Mouse (Mus musculus): ENCODE results near the gene Scn1a. TPM values are rescaled to one million over a fixed set of nuclear protein-coding genes. Genes with fewer than 3 reads are reported as not detected.

The Scn1a gene
- polyA plus RNA-seq (2016; fragmentation: Nextera tagmentation; extraction: Ambion mirVana), result 1.8 and 2.2 TPM in 2 replicates

DNA sequence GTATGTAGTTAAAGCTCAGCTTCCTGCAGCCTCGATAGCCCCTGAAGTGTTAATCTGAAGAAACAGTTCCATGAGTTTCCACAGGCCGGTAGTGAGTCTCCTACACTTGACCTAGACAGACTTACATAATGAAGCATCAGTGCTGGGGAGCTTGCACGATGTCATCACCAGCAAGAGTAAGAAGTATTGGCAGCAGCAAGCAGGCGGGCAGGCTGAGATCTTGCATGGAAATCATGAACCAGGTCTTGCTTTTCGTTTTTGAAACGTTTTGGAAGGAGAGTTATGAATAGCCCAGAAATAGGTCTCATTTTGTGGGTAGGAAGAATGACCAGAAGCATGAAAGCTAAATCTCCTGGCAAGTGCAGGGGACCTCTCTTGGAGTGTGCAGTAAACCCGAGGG, at the start of gene Scn1a:
Gene Scn1a, minus strand, starts transcription at position 130 of the 400 bp plus-strand sequence.
- H3K9ac ChIP-seq (replicated peaks), result peak within 1 kb of the TSS; percentile 31; the same call in 1 of the 2 replicates
- H3K4me2 ChIP-seq, result peak within 1 kb of the TSS; percentile 69
- no peak within 1 kb of the TSS for H3K27ac ChIP-seq
- no peaks in the 10 kb centered on the region for H3K36me3 ChIP-seq
- ATAC-seq (ENCODE audit: insufficient number of reproducible peaks, insufficient read depth, low FRiP score, low TSS enrichment, low read depth), result no peak
- H3K9me3 ChIP-seq, result no peaks in the 10 kb centered on the region
- 11% methylated on average over 7 of the region's 7 CpGs for WGBS
- H3K4me3 ChIP-seq (replicated peaks), result peak within 1 kb of the TSS; percentile 33
- peaks cover 6% of the 10 kb centered on the region; the same call in 1 of the 2 replicates for H3K27me3 ChIP-seq
- H3K4me1 ChIP-seq (replicated peaks), result 0 out of 2 replicates have a peak, but pooled peaks cover 3% of the 10 kb centered on the region

DNA sequence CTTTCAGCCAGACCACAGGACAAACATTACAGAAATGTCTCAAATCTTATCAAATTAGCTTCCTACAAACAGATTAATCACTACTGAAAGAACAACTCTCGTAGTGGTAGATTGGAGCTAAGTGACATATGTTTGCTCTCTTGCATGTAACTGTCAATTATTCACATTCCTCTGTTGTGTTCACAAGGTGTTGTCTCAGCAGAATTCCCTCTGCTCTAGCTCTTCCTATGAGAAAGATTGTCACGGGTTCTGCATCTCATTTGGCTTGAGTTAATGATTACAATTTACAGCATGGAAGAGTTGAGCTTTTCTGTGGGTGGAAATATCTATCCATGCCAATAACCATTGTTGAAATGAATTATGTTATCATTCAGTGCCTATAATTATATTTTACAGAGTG, 37.8 kb upstream of the Scn1a start:
- H3K9me3 ChIP-seq, result no peaks in the 10 kb centered on the region
- whole genome bisulfite sequencing, result 73% methylated on average over 2 of the region's 2 CpGs
- H3K4me3 ChIP-seq (replicated peaks), result no peak overlapping the region
- H3K9ac ChIP-seq (replicated peaks), result no peak overlapping the region
- ATAC-seq (ENCODE audit: insufficient number of reproducible peaks, insufficient read depth, low FRiP score, low TSS enrichment, low read depth), result no peak
- H3K27ac ChIP-seq, result no peak overlapping the region
- H3K4me1 ChIP-seq (replicated peaks), result no peaks in the 10 kb centered on the region
- no peaks in the 10 kb centered on the region for H3K27me3 ChIP-seq
- no peaks in the 10 kb centered on the region for H3K36me3 ChIP-seq
- H3K4me2 ChIP-seq, result no peak overlapping the region

DNA sequence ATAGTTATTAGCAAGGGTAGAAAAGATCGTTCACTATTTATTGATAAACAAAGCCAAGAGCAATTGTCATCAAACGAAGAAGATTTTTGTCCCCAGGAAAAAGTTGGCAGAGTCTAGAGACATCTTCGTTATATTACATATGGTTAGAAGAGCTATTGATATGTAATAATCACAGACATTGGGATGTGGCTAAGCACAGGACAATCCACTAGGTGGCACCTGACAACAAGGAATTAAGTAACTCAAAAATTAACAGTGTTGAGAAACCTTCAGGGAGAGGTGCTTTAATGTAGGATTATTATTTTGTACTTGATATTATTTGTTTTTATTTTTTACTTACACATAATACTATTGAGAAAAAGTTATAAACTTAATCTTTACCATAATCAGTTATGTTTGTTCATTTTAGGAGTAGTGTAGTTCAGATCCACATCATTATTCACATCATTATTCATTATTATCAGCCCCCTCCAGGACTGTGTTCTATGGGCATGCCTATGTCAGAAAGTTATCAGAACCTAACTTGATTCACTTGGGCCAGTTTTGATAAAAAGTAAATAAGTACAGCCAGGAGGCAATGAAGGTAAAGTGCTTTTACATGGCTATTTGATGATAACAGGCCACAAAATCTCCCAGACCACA, 32.7 kb upstream of the Scn1a start:
- H3K9me3 ChIP-seq, result no peaks in the 10 kb centered on the region
- H3K4me1 ChIP-seq (replicated peaks), result no peaks in the 10 kb centered on the region
- 53% methylated on average over 3 of the region's 3 CpGs for WGBS
- no peak overlapping the region for H3K4me3 ChIP-seq (replicated peaks)
- H3K27me3 ChIP-seq, result no peaks in the 10 kb centered on the region
- H3K27ac ChIP-seq, result no peak overlapping the region
- H3K4me2 ChIP-seq, result no peak overlapping the region
- no peak for ATAC-seq (ENCODE audit: insufficient number of reproducible peaks, insufficient read depth, low FRiP score, low TSS enrichment, low read depth)
- H3K9ac ChIP-seq (replicated peaks), result no peak overlapping the region
- no peaks in the 10 kb centered on the region for H3K36me3 ChIP-seq

DNA sequence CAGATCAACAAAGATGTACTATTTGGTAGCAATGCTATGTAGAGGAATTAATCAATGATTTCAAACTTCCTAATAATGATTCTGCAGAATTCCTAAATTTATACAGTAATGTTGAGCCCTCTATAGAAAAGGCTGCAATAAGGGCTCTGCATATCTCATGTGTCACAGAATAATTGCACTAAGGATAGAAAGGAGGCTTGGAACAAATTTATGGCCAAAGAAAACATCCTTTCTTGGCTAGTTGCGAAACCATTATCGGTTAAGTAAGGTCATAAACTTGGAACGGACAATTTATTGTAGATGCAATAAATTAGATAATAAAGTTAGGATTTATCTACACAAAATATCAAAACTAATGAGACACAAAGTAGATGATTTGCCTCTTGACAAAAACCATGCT, 24.8 kb upstream of the Scn1a start:
- 46% methylated on average over 3 of the region's 3 CpGs for WGBS
- Histone ChIP-seq H3K27me3 (no peaks in the 10 kb centered on the region), H3K36me3 (no peaks in the 10 kb centered on the region), H3K4me2 (no peak overlapping the region), H3K4me3 (replicated peaks) (no peak overlapping the region), H3K9ac (replicated peaks) (no peak overlapping the region), H3K27ac (no peak overlapping the region), H3K9me3 (no peaks in the 10 kb centered on the region), H3K4me1 (replicated peaks) (no peaks in the 10 kb centered on the region)
- ATAC-seq (ENCODE audit: insufficient number of reproducible peaks, insufficient read depth, low FRiP score, low TSS enrichment, low read depth), result no peak

DNA sequence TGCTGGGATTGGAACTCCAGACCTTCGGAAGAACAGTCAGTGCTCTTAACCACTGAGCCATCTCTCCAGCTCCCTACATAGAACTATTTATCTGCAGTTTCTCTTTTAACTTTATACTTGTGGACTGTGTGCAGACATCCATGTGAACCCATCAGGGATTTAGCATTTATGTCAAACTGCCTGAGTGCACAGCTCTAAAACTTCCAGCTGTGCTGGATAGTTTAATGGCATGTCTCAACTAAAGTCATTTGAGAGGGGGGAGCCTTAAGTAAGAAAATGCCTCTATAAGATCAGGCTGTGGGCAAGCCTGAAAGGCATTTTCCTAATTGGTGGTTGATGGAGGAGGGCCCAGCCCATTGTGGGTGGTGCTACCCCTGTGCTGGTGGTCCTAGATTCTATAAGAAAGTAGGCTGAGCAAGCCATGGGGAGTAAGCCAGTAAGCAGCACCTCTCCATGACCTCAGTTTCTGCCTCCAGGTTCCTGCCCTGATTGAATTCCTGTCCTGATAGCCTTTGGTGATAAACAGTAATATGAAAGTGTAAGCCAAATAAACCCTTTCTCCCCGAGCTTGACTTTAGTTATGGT, 24.3 kb upstream of the Scn1a start:
- peak; percentile 37; the same call in 1 of the 2 replicates for ATAC-seq (ENCODE audit: insufficient number of reproducible peaks, insufficient read depth, low FRiP score, low TSS enrichment, low read depth)
- Histone ChIP-seq H3K9me3 (no peaks in the 10 kb centered on the region), H3K4me3 (replicated peaks) (no peak overlapping the region), H3K27ac (no peak overlapping the region), H3K4me1 (replicated peaks) (no peaks in the 10 kb centered on the region), H3K27me3 (no peaks in the 10 kb centered on the region), H3K9ac (replicated peaks) (no peak overlapping the region), H3K36me3 (no peaks in the 10 kb centered on the region), H3K4me2 (no peak overlapping the region)
- whole genome bisulfite sequencing, result 85% methylated on average over 2 of the region's 2 CpGs

DNA sequence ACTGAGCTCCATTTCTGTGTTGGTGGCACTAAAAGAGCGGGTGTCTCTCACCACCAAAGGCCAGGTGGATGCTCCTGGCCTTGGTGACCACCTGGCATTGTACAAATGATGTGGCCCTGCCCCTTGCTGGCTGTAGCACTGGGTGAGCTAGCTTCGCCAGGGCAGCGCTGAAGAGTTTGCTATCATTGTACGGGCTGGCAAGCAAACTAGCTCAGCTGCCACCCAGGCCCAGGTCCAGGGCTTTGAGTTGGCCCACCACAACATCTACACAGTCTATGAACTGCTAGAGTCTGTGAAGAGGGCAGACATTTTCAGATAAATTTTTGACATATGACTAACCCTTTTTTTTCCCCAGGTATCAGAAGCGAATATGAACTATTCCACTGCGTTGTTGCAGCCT, 23.3 kb upstream of the Scn1a start:
- Histone ChIP-seq H3K27me3 (no peaks in the 10 kb centered on the region), H3K9me3 (no peaks in the 10 kb centered on the region), H3K4me2 (no peak overlapping the region), H3K9ac (replicated peaks) (no peak overlapping the region), H3K4me1 (replicated peaks) (no peaks in the 10 kb centered on the region), H3K36me3 (no peaks in the 10 kb centered on the region), H3K27ac (no peak overlapping the region), H3K4me3 (replicated peaks) (no peak overlapping the region)
- WGBS, result 85% methylated on average over 6 of the region's 6 CpGs
- ATAC-seq (ENCODE audit: insufficient number of reproducible peaks, insufficient read depth, low FRiP score, low TSS enrichment, low read depth), result no peak

DNA sequence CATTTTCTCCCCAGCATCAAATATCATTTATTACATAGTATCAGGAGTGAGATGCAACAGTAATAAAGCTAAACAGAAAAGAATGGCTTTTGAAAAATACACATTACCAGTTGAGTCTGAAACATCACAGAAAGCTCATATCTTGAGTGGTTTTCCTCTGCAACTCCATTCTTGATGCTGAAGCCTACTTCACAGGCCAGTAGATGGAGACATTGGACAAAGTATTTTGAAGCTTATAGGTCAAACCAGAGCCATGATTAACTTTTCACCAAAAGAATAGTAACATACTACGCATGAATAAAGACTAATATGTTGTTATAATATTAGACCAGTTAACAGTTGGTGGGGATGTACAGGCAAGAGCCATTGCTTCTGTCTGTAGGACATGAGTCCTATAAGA, 21.8 kb upstream of the Scn1a start:
- Histone ChIP-seq H3K27ac (no peak overlapping the region), H3K4me1 (replicated peaks) (no peaks in the 10 kb centered on the region), H3K9me3 (no peaks in the 10 kb centered on the region), H3K9ac (replicated peaks) (no peak overlapping the region), H3K4me2 (no peak overlapping the region), H3K36me3 (no peaks in the 10 kb centered on the region), H3K27me3 (no peaks in the 10 kb centered on the region), H3K4me3 (replicated peaks) (no peak overlapping the region)
- ATAC-seq (ENCODE audit: insufficient number of reproducible peaks, insufficient read depth, low FRiP score, low TSS enrichment, low read depth), result no peak
- WGBS, result 96% methylated on average over 1 of the region's 1 CpGs

DNA sequence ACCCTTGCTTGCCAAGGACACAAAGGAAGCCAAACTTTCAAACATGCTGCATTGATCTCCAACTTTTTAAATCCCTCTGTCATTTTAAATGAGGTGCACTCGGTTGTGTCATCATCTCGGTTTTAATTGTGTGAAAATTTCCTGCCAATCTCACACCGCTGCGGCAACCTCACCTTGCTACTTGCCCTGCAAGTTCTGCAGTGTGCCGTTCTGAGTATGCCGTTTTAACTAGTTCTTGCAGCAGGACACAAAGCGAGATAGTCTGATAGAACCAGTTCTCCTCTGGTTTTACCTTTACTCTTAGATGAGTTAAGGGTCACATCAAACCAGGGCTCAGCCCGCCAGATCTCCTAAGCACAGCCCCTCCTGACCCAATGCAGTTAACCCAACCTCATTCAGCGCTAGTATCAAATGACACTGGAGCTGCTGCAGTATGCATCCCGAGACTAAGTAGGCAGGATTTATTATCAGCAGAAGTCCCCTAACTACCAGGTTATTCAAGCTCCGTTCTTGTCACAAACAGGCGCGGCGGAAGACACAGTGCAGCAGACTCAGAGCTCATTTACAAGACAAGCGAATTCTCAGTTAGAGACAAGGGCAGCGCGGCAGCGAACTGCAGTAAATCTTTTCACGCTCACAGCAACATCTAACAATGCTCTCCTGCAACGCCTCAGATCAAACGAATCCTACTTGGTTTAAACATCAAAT, 722 bp downstream of the Scn1a start:
- Histone ChIP-seq H3K4me1 (replicated peaks) (0 out of 2 replicates have a peak, but pooled peaks cover 3% of the 10 kb centered on the region), H3K9ac (replicated peaks) (peak overlapping the region; percentile 31; the same call in 1 of the 2 replicates), H3K27ac (no peak overlapping the region), H3K4me3 (replicated peaks) (peak overlapping the region; percentile 33), H3K36me3 (no peaks in the 10 kb centered on the region), H3K4me2 (peak overlapping the region; percentile 69), H3K9me3 (no peaks in the 10 kb centered on the region), H3K27me3 (peaks cover 6% of the 10 kb centered on the region; the same call in 1 of the 2 replicates)
- ATAC-seq (ENCODE audit: insufficient number of reproducible peaks, insufficient read depth, low FRiP score, low TSS enrichment, low read depth), result no peak
- WGBS, result 3% methylated on average over 21 of the region's 21 CpGs

DNA sequence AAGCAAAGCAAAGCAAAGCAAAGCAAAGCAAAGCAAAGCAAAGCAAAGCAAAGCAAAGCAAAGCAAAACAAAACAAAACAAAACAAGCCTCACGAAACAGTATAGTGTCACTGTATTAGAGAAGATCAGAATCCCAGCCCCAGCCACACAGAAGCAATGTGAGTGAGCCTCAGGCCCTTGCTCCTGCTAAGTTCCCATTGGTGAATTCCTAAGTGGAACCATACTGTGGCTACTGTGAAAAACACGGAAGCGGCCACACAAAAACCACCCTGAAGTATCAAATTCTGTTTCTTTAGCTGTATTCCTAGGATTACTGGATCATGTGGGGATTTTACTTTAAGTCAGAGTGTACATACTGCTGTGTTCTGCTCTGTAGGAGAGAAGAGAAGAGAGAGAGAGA, 4.4 kb downstream of the Scn1a start:
- Histone ChIP-seq H3K36me3 (no peaks in the 10 kb centered on the region), H3K4me1 (replicated peaks) (0 out of 2 replicates have a peak, but pooled peaks cover 3% of the 10 kb centered on the region), H3K9ac (replicated peaks) (no peak overlapping the region), H3K27ac (no peak overlapping the region), H3K4me3 (replicated peaks) (no peak overlapping the region), H3K27me3 (peaks cover 6% of the 10 kb centered on the region; the same call in 1 of the 2 replicates), H3K9me3 (no peaks in the 10 kb centered on the region), H3K4me2 (no peak overlapping the region)
- WGBS, result 36% methylated on average over 3 of the region's 3 CpGs
- ATAC-seq (ENCODE audit: insufficient number of reproducible peaks, insufficient read depth, low FRiP score, low TSS enrichment, low read depth), result no peak

DNA sequence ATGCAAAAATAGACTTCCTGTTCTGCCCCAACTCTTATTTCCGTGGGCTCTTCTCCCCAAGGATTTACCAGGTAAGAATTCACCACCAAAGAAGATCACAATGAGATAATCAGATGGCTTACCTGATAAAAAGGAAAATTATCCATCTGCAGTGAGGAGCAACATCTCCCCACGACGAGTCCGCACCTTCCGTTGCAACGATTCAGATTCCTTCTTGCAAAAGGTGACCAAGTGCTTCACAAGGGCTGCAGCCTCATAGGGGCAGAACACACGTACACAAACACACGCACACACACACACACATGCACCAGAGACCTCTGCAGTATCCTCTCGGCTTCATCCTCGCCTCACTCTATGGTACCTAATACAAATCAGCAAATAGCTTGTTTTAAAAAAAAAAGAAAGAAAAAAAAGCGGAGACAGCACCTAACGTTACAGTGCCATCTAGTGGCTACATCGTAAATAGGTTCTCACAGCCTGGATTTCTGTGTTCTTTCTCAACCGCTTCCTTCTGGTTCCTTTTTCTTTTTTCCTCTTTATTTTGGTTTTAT, 30.8 kb downstream of the Scn1a start:
- Histone ChIP-seq H3K4me2 (peak overlapping the region; percentile 64), H3K4me1 (replicated peaks) (no peaks in the 10 kb centered on the region; the same call in 1 of the 2 replicates), H3K9me3 (no peaks in the 10 kb centered on the region), H3K27me3 (peaks cover 25% of the 10 kb centered on the region), H3K4me3 (replicated peaks) (peak overlapping the region; percentile 47), H3K36me3 (no peaks in the 10 kb centered on the region), H3K9ac (replicated peaks) (no peak overlapping the region; the same call in 1 of the 2 replicates), H3K27ac (no peak overlapping the region)
- 1% methylated on average over 14 of the region's 14 CpGs for WGBS
- ATAC-seq (ENCODE audit: insufficient number of reproducible peaks, insufficient read depth, low FRiP score, low TSS enrichment, low read depth), result peak; percentile 82; the same call in 1 of the 2 replicates

Measured in limb, embryonic 12.5 days (tissue).